Mouse (Mus musculus) neural tube, embryonic 11.5 days (tissue): ENCODE results near the gene Vamp2. TPM values are rescaled to one million over a fixed set of nuclear protein-coding genes. Genes with fewer than 3 reads are reported as not detected.

Source experiments
- ATAC-seq: fragments of 200-750 bp; cut with Nextera tagmentation; 2 replicates; pipeline ENCODE4 v1.8.0; 2017; ENCODE audit warnings: moderate number of reproducible peaks, mild to moderate bottlenecking, moderate TSS enrichment, moderate library complexity; ENCODE audit not compliant: insufficient read depth, low FRiP score, low TSS enrichment
- DNase-seq: peaks from one replicate; pipeline ENCODE4 v3.0.0-alpha.2; 2015; ENCODE audit warnings: low spot score
- H3K27ac ChIP-seq: fragments of 300-500 bp; sonication (generic); 2 replicates; pipeline ENCODE4 v1.5.1; 2014; ENCODE audit warnings: low read depth, mild to moderate bottlenecking, low read length
- H3K27me3 ChIP-seq: fragments of 300-500 bp; sonication (generic); 2 replicates; pipeline ENCODE4 v1.6.1; 2014; ENCODE audit warnings: mild to moderate bottlenecking, low read length, mixed read lengths; ENCODE audit not compliant: control insufficient read depth, insufficient read depth
- H3K36me3 ChIP-seq: fragments of 300-500 bp; sonication (generic); 2 replicates; pipeline ENCODE4 v1.6.1; 2014; ENCODE audit warnings: mild to moderate bottlenecking, low read length, moderate library complexity, mixed read lengths; ENCODE audit not compliant: control insufficient read depth, insufficient read depth
- H3K4me1 ChIP-seq: fragments of 300-500 bp; sonication (generic); 2 replicates; pipeline ENCODE4 v1.6.1; 2014; ENCODE audit warnings: low read length, mixed read lengths; ENCODE audit not compliant: control insufficient read depth, insufficient read depth
- H3K4me2 ChIP-seq: fragments of 300-500 bp; sonication (generic); 2 replicates; pipeline ENCODE4 v1.6.1; 2014; ENCODE audit warnings: low read depth, mild to moderate bottlenecking, moderate library complexity
- H3K4me3 ChIP-seq: fragments of 300-500 bp; sonication (generic); 2 replicates; pipeline ENCODE4 v1.5.1; 2014; ENCODE audit warnings: low read depth, low read length
- H3K9ac ChIP-seq: fragments of 300-500 bp; sonication (generic); 2 replicates; pipeline ENCODE4 v1.6.1; 2014; ENCODE audit warnings: mild to moderate bottlenecking, low read length
- H3K9me3 ChIP-seq: fragments of 300-500 bp; sonication (generic); 2 replicates; pipeline ENCODE4 v1.6.1; 2016; ENCODE audit warnings: low read length; ENCODE audit not compliant: control insufficient read depth
- WGBS: fragments of 180-500 bp; shearing (Covaris S2); extraction: QIAGEN DNeasy Blood & Tissue Kit; methylation state at CpG from one replicate; pipeline ENCODE4 v1.1.7; 2014; 5-methylcytosine and 5-hydroxymethylcytosine counted together
- polyA plus RNA-seq: library from polyadenylated mRNA; unstranded; fragments of >200 nt; fragmentation: Nextera tagmentation; extraction: Ambion mirVana; gene quantifications from 2 replicates; pipeline ENCODE4 v1.2.1, GENCODE M21; 2014

Vamp2 gene
- polyA plus RNA-seq, 1 experiment from 2014 or later: 112 TPM

GRCm38 (mm10) chr11:69105227-69105626, 16.9 kb downstream of the Vamp2 start:
- no peak overlapping the region for H3K27ac ChIP-seq
- no peak overlapping the region; the same call in 1 of the 2 replicates for H3K4me2 ChIP-seq
- 88% methylated on average over 6 of the region's 6 CpGs for WGBS
- H3K27me3 ChIP-seq: no peaks in the 10 kb centered on the region
- H3K9ac ChIP-seq: no peak overlapping the region
- H3K4me3 ChIP-seq: no peak overlapping the region
- ATAC-seq: no peak
- 0 out of 2 replicates have a peak, but pooled peaks cover under 1% of the 10 kb centered on the region for H3K4me1 ChIP-seq
- no peak for DNase-seq
- H3K36me3 ChIP-seq: peaks cover 35% of the 10 kb centered on the region
- H3K9me3 ChIP-seq: no peaks in the 10 kb centered on the region

GRCm38 (mm10) chr11:69105796-69106195, 17.5 kb downstream of the Vamp2 start:
- Histone ChIP-seq H3K9me3 (no peaks in the 10 kb centered on the region), H3K4me3 (no peak overlapping the region), H3K27ac (no peak overlapping the region), H3K4me2 (no peak overlapping the region), H3K9ac (no peak overlapping the region), H3K36me3 (peaks cover 35% of the 10 kb centered on the region), H3K27me3 (no peaks in the 10 kb centered on the region), H3K4me1 (no peaks in the 10 kb centered on the region)
- ATAC-seq: no peak
- WGBS: 84% methylated on average over 2 of the region's 2 CpGs
- DNase-seq: no peak

DNA sequence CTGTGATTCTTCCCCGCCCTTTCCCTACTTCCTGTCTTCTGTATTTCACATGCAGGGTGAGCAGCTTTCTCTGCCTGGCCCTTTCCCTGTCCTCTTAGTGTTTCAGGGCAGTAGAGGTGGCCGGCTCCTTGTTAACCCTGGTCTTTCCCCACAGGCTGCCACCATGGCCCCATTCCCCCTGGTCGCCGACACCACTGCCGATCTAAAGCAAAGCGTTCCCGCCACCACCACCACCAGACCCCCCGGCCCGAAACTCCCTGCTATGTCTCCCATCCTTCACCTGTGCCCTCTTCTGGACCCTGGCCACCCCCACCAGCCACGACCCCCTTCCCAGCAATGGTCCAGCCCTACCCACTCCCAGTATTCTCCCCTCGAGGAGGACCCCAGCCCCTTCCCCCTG, 18.0 kb downstream of the Vamp2 start:
- no peak for DNase-seq
- peaks cover 2% of the 10 kb centered on the region; the same call in 1 of the 2 replicates for H3K4me1 ChIP-seq
- H3K4me2 ChIP-seq: no peak overlapping the region
- no peak for ATAC-seq
- no peak overlapping the region for H3K4me3 ChIP-seq
- 90% methylated on average over 11 of the region's 11 CpGs for WGBS
- H3K9me3 ChIP-seq: no peaks in the 10 kb centered on the region
- H3K36me3 ChIP-seq: peaks cover 35% of the 10 kb centered on the region
- no peak overlapping the region for H3K27ac ChIP-seq
- H3K9ac ChIP-seq: no peak overlapping the region
- no peaks in the 10 kb centered on the region for H3K27me3 ChIP-seq

DNA sequence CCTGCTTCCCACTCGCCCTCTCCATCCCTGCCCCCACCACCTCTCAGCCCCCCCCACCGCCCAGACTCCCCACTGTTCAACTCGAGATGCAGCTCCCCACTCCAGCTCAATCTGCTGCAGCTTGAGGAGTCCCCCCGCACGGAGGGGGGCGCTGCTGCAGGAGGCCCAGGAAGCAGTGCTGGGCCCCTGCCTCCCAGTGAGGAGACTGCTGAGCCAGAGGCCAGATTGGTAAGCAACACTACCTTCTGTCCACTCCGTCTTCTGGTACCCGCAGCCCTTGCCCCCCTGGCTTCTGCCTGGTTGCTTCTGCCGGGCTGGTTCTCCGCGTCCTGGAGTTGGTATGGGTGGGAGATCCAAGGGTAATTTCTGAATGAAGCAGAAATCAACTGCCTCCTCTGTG, 18.6 kb downstream of the Vamp2 start:
- Histone ChIP-seq H3K4me1 (peaks cover 6% of the 10 kb centered on the region; the same call in 1 of the 2 replicates), H3K27ac (no peak overlapping the region), H3K4me2 (no peak overlapping the region), H3K9ac (no peak overlapping the region), H3K9me3 (no peaks in the 10 kb centered on the region), H3K4me3 (no peak overlapping the region), H3K36me3 (peaks cover 33% of the 10 kb centered on the region), H3K27me3 (no peaks in the 10 kb centered on the region)
- DNase-seq (no peak), ATAC-seq (no peak)
- WGBS: 88% methylated on average over 11 of the region's 11 CpGs

- Histone ChIP-seq H3K4me1 (peaks cover 6% of the 10 kb centered on the region; the same call in 1 of the 2 replicates), H3K9me3 (no peaks in the 10 kb centered on the region), H3K4me2 (no peak overlapping the region), H3K4me3 (no peak overlapping the region), H3K9ac (no peak overlapping the region), H3K36me3 (peaks cover 31% of the 10 kb centered on the region), H3K27ac (no peak overlapping the region), H3K27me3 (no peaks in the 10 kb centered on the region)
- DNase-seq (no peak), ATAC-seq (no peak)
- WGBS: 90% methylated on average over 11 of the region's 11 CpGs
Observed at GRCm38 (mm10) chr11:69107676-69108075, 19.4 kb downstream of the Vamp2 start.

DNA sequence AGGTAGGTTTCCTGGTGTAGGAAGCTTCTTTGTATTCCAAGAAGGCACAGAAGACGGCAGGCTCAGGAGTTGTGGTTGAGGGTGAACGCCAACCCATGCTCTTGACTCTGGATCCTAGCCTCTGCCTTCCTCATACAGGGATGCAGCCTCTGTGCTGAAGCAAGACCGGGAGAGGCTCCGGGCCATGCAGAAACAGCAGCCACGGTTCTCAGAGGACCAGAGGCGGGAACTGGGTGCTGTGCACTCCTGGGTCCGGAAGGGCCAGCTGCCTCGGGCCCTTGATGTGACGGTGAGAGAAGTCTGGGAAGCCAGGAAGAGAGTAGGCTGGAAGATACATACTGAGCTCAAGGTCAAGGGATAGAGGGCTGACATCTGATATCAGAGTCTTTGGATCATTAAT, 19.9 kb downstream of the Vamp2 start:
- no peak overlapping the region for H3K4me3 ChIP-seq
- no peaks in the 10 kb centered on the region for H3K9me3 ChIP-seq
- no peak overlapping the region for H3K27ac ChIP-seq
- WGBS: 91% methylated on average over 9 of the region's 9 CpGs
- DNase-seq (no peak), ATAC-seq (no peak)
- peaks cover 6% of the 10 kb centered on the region; the same call in 1 of the 2 replicates for H3K4me1 ChIP-seq
- no peak overlapping the region for H3K9ac ChIP-seq
- H3K27me3 ChIP-seq: no peaks in the 10 kb centered on the region
- no peak overlapping the region for H3K4me2 ChIP-seq
- peaks cover 27% of the 10 kb centered on the region for H3K36me3 ChIP-seq

DNA sequence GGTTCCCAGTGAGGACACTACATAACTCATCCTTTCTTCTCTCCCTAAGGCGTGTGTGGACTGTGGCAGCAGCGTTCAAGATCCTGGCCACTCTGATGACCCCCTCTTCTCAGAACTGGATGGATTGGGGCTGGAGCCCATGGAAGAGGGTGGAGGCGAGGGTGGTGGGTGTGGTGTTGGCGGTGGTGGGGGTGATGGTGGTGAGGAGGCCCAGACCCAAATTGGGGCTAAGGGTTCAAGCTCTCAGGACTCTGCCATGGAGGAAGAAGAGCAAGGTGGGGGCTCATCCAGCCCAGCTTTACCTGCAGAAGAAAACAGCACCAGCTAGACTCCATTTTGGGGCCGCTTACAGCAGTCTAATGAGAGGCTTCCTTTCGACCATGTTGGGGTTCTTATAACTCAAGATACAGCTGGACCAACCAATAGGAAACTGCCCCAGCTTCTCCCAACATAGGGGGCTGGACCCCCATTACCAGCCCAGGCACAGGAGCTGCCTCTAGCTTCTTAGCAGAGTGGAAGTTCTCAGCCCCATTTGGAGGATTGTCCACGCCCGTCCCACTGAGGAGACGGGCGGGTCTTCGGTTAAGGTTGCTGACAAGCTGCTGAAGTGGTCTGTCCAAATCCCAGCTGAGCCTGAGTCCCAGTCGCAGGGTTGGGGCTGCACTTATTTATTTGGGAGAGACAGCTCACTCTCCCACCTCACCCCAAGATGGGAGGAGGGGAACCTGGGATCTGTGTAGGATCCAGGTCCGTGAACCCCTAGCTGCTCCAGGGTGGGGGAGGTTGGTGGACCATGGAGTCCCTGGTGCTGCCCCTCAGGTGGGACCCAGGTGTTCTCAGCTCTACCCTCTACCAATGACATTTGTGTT, 21.0 kb downstream of the Vamp2 start:
- Histone ChIP-seq H3K4me1 (peaks cover 6% of the 10 kb centered on the region; the same call in 1 of the 2 replicates), H3K27ac (no peak overlapping the region), H3K9me3 (no peaks in the 10 kb centered on the region), H3K27me3 (0 out of 2 replicates have a peak, but pooled peaks cover 2% of the 10 kb centered on the region), H3K4me2 (0 out of 2 replicates have a peak overlapping the region, but pooled peaks have one; percentile 9), H3K4me3 (no peak overlapping the region), H3K9ac (no peak overlapping the region), H3K36me3 (peaks cover 18% of the 10 kb centered on the region)
- ATAC-seq (no peak), DNase-seq (no peak)
- WGBS: 82% methylated on average over 13 of the region's 13 CpGs

- peaks cover 6% of the 10 kb centered on the region; the same call in 1 of the 2 replicates for H3K4me1 ChIP-seq
- H3K9ac ChIP-seq: peak overlapping the region; percentile 52
- ATAC-seq: peak; percentile 65; the same call in 1 of the 2 replicates
- no peak overlapping the region for H3K27ac ChIP-seq
- WGBS: under 1% methylated on average over 30 of the region's 30 CpGs
- DNase-seq: peak; percentile 95
- H3K4me2 ChIP-seq: peak overlapping the region; percentile 64
- H3K27me3 ChIP-seq: 0 out of 2 replicates have a peak, but pooled peaks cover 2% of the 10 kb centered on the region
- H3K9me3 ChIP-seq: no peaks in the 10 kb centered on the region
- H3K4me3 ChIP-seq: peak overlapping the region; percentile 44
- H3K36me3 ChIP-seq: peaks cover 13% of the 10 kb centered on the region
Observed at GRCm38 (mm10) chr11:69110319-69111046, 22.2 kb downstream of the Vamp2 start.
